In genomic region chr5:104096078-104096938, GRCm38 (mm10) we compare ENCODE assay signal across 11 mouse cellular contexts. TPM values are rescaled to one million over a fixed set of nuclear protein-coding genes. Genes with fewer than 3 reads are reported as not detected.
DNase-seq lines count a peak whose midpoint lies in the region; ATAC-seq lines count a peak whose summit lies in the region.
"Had no signal": no experiment of that assay in that cellular context is flagged by ENCODE, and none has a peak within 500 bp of the region (broad histone marks: within the 10 kb centered on the region; RNA-seq: fewer than 3 reads in every experiment).

No protein-coding gene starts in this region.

- 67% methylated on average over 16 of the region's 16 CpGs for WGBS in embryonic facial prominence, embryonic 11.5 days
- 80% methylated on average over 16 of the region's 16 CpGs for WGBS in embryonic facial prominence, embryonic 10.5 days
- WGBS in limb, embryonic 13.5 days, result 38% methylated on average over 16 of the region's 16 CpGs

- ATAC-seq in embryonic facial prominence, embryonic 11.5 days (replicated peaks; ENCODE audit: insufficient number of reproducible peaks, low FRiP score, low TSS enrichment, low read depth), result no peak
- ATAC-seq in limb, embryonic 13.5 days (ENCODE audit: low FRiP score, low read depth), result peak; percentile 28; the same call in 1 of the 2 replicates

- H3K4me3 ChIP-seq in embryonic facial prominence, embryonic 11.5 days (ENCODE audit: low read depth, low read length), result no peak overlapping the region
- no peak overlapping the region for H3K4me3 ChIP-seq in embryonic facial prominence, embryonic 10.5 days
- H3K4me3 ChIP-seq in limb, embryonic 13.5 days, result no peak overlapping the region
- H3K4me3 ChIP-seq: liver, embryonic 13.5 days had no signal

- DNase-seq in embryonic facial prominence, embryonic 11.5 days (ENCODE audit: low spot score), result peak; percentile 81
- no peak for DNase-seq in embryonic facial prominence, embryonic 10.5 days (ENCODE audit: low spot score)
- peak; percentile 51 for DNase-seq in urinary bladder, postnatal 14 days (ENCODE audit: low spot score)
- DNase-seq in urinary bladder, postnatal 10 days (ENCODE audit: low spot score), result no peak
- no peak for DNase-seq in right cerebral cortex, postnatal 4 days
- DNase-seq in retina, postnatal 1 day, result no peak
- DNase-seq in B cell, adult 2 months, result no peak
- DNase-seq: cerebellum, adult 11-12 months; liver, embryonic 13.5 days had no signal

- H3K9ac ChIP-seq in embryonic facial prominence, embryonic 11.5 days (replicated peaks; ENCODE audit: low read length), result no peak overlapping the region
- 0 out of 2 replicates have a peak overlapping the region, but pooled peaks have one; percentile 20 for H3K9ac ChIP-seq in limb, embryonic 13.5 days
- H3K9ac ChIP-seq: liver, embryonic 13.5 days had no signal

- H3K27ac ChIP-seq in embryonic facial prominence, embryonic 11.5 days (replicated peaks; ENCODE audit: low read depth, low read length), result no peak overlapping the region
- H3K27ac ChIP-seq in embryonic facial prominence, embryonic 10.5 days (replicated peaks), result no peak overlapping the region
- no peak overlapping the region for H3K27ac ChIP-seq in limb, embryonic 13.5 days
- H3K27ac ChIP-seq: liver, embryonic 13.5 days had no signal

- no peaks in the 10 kb centered on the region for H3K9me3 ChIP-seq in embryonic facial prominence, embryonic 11.5 days (replicated peaks; ENCODE audit: control insufficient read depth, low read length)
- no peaks in the 10 kb centered on the region for H3K9me3 ChIP-seq in embryonic facial prominence, embryonic 10.5 days
- no peaks in the 10 kb centered on the region for H3K9me3 ChIP-seq in limb, embryonic 13.5 days
- H3K9me3 ChIP-seq: liver, embryonic 13.5 days had no signal

- no peaks in the 10 kb centered on the region for H3K4me1 ChIP-seq in embryonic facial prominence, embryonic 11.5 days (ENCODE audit: control insufficient read depth, insufficient read depth, low read length)
- H3K4me1 ChIP-seq in embryonic facial prominence, embryonic 10.5 days, result peaks cover 20% of the 10 kb centered on the region
- peaks cover 15% of the 10 kb centered on the region for H3K4me1 ChIP-seq in limb, embryonic 13.5 days
- H3K4me1 ChIP-seq: liver, embryonic 13.5 days had no signal

- no peak overlapping the region for H3K4me2 ChIP-seq in embryonic facial prominence, embryonic 11.5 days (ENCODE audit: low read depth, low read length)
- peak overlapping the region; percentile 37 for H3K4me2 ChIP-seq in limb, embryonic 13.5 days (replicated peaks)
- H3K4me2 ChIP-seq: liver, embryonic 13.5 days had no signal

- no peaks in the 10 kb centered on the region for H3K27me3 ChIP-seq in embryonic facial prominence, embryonic 11.5 days (ENCODE audit: control insufficient read depth, insufficient read depth, low read length)
- H3K27me3 ChIP-seq in embryonic facial prominence, embryonic 10.5 days (replicated peaks; ENCODE audit: low read depth, poor library complexity, severe bottlenecking), result no peaks in the 10 kb centered on the region
- H3K27me3 ChIP-seq in limb, embryonic 13.5 days, result no peaks in the 10 kb centered on the region
- H3K27me3 ChIP-seq: liver, embryonic 13.5 days had no signal

- no peaks in the 10 kb centered on the region for H3K36me3 ChIP-seq in embryonic facial prominence, embryonic 11.5 days (replicated peaks; ENCODE audit: control insufficient read depth, insufficient read depth, low read depth, low read length)
- peaks cover 6% of the 10 kb centered on the region for H3K36me3 ChIP-seq in embryonic facial prominence, embryonic 10.5 days (replicated peaks)
- H3K36me3 ChIP-seq in limb, embryonic 13.5 days, result no peaks in the 10 kb centered on the region
- H3K36me3 ChIP-seq: liver, embryonic 13.5 days had no signal

RNA-seq across cellular contexts. Expression of gene Sparcl1, which starts 17.2 kb away (rescaled TPM):
- polyA plus RNA-seq in embryonic facial prominence, embryonic 11.5 days (2014; fragmentation: Nextera tagmentation; extraction: Ambion mirVana), result 45.8 and 48.8 TPM in 2 replicates
- 26.5 and 28.3 TPM in 2 replicates for polyA plus RNA-seq in embryonic facial prominence, embryonic 10.5 days (2016; fragmentation: Nextera tagmentation; extraction: Ambion mirVana)
- 49.6 and 50.6 TPM in 2 replicates for polyA plus RNA-seq in limb, embryonic 13.5 days (2015; fragmentation: Nextera tagmentation; extraction: Ambion mirVana)

RNA-seq across cellular contexts. Expression of gene Gm17660, which starts 18.9 kb away (rescaled TPM):
- not detected in 2 replicates for polyA plus RNA-seq in embryonic facial prominence, embryonic 11.5 days (2014; fragmentation: Nextera tagmentation; extraction: Ambion mirVana)
- polyA plus RNA-seq in embryonic facial prominence, embryonic 10.5 days (2016; fragmentation: Nextera tagmentation; extraction: Ambion mirVana), result not detected in 2 replicates
- not detected in 2 replicates for polyA plus RNA-seq in limb, embryonic 13.5 days (2015; fragmentation: Nextera tagmentation; extraction: Ambion mirVana)
- polyA plus RNA-seq: gonadal fat pad, adult 2 months; liver, embryonic 13.5 days had no signal

RNA-seq across cellular contexts. Expression of gene Nudt9, which starts 50.2 kb away (rescaled TPM):
- polyA plus RNA-seq in embryonic facial prominence, embryonic 11.5 days (2014; fragmentation: Nextera tagmentation; extraction: Ambion mirVana), result 66.9 and 73.6 TPM in 2 replicates
- polyA plus RNA-seq in embryonic facial prominence, embryonic 10.5 days (2016; fragmentation: Nextera tagmentation; extraction: Ambion mirVana), result 63.1 and 65.1 TPM in 2 replicates
- 62.8 and 63.0 TPM in 2 replicates for polyA plus RNA-seq in limb, embryonic 13.5 days (2015; fragmentation: Nextera tagmentation; extraction: Ambion mirVana)

Comparison
In these comparisons a context has a peak if more than half of its experiments do, and no peak if none do; other contexts are left out.
1. DNase-seq: peak in embryonic facial prominence, embryonic 11.5 days (single experiment) and urinary bladder, postnatal 14 days (single experiment); none in embryonic facial prominence, embryonic 10.5 days (single experiment), urinary bladder, postnatal 10 days (single experiment), right cerebral cortex, postnatal 4 days (single experiment), retina, postnatal 1 day (single experiment) and B cell, adult 2 months (0 of 2).